Mouse (Mus musculus): ENCODE data around the gene Hgf. TPM values are rescaled to one million over a fixed set of nuclear protein-coding genes. Genes with fewer than 3 reads are reported as not detected.

Gene Hgf
- polyA plus RNA-seq, 1 experiment: 8.9 TPM

GRCm38 (mm10) chr5:16547490-16547889, 5.8 kb upstream of the Hgf start:
- Histone ChIP-seq H3K27me3 (ENCODE audit: control insufficient read depth, insufficient read depth, insufficient read length) (no peaks in the 10 kb centered on the region), H3K36me3 (ENCODE audit: control insufficient read depth, insufficient read depth) (no peaks in the 10 kb centered on the region), H3K79me2 (ENCODE audit: control insufficient read depth, insufficient read depth) (no peaks in the 10 kb centered on the region), H3K79me3 (ENCODE audit: low read depth) (no peaks in the 10 kb centered on the region), H3ac (ENCODE audit: control insufficient read depth, insufficient read length, low read depth) (no peak overlapping the region), H3K4me3 (ENCODE audit: insufficient read depth, poor library complexity, severe bottlenecking) (no peak overlapping the region)
- TF ChIP-seq FOSL1 (IDR thresholded peaks at IDR 0.05; ENCODE audit: insufficient read depth, low read length, poor library complexity, severe bottlenecking) (no peak), MYOD1 (IDR thresholded peaks at IDR 0.05; ENCODE audit: control insufficient read depth, insufficient read length, low read depth) (no peak), USF1 (IDR thresholded peaks at IDR 0.05; ENCODE audit: low read depth) (no peak), CTCF (IDR thresholded peaks at IDR 0.05; ENCODE audit: control insufficient read depth, insufficient read depth, insufficient read length) (no peak), MYOG (IDR thresholded peaks at IDR 0.05; ENCODE audit: control insufficient read depth, extremely low read depth, insufficient read length) (no peak), CEBPB (IDR thresholded peaks at IDR 0.05; ENCODE audit: low read depth) (no peak), MAX (IDR thresholded peaks at IDR 0.05) (no peak)

DNA sequence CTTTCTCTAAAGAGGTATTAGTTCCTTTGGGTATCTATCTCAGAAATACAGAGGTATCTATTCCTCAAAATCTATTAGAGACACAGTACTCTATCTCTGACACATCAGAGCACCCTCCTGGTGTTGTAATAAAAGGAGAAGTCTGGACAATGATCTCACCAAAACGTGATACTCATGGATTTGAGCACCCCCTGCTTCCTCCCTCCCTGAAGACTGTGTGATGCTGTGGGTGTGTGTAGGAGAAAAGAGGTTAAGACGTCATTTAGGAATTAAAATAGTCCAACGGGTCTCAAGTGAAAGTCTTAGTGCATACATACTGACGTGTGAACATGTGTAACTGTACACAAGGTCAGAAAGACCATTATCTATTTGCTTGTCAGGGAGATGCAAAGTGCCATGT, 648 bp upstream of the Hgf start:
- no peak overlapping the region for H3ac ChIP-seq (ENCODE audit: control insufficient read depth, insufficient read length, low read depth)
- peaks cover 5% of the 10 kb centered on the region for H3K79me2 ChIP-seq (ENCODE audit: control insufficient read depth, insufficient read depth)
- H3K4me3 ChIP-seq (ENCODE audit: insufficient read depth, poor library complexity, severe bottlenecking): no peak overlapping the region
- no peaks in the 10 kb centered on the region for H3K27me3 ChIP-seq (ENCODE audit: control insufficient read depth, insufficient read depth, insufficient read length)
- H3K36me3 ChIP-seq (ENCODE audit: control insufficient read depth, insufficient read depth): no peaks in the 10 kb centered on the region
- H3K79me3 ChIP-seq (ENCODE audit: low read depth): no peaks in the 10 kb centered on the region
- TF ChIP-seq MYOD1 (IDR thresholded peaks at IDR 0.05; ENCODE audit: control insufficient read depth, insufficient read length, low read depth): no peak
- no peak for TF ChIP-seq MYOG (IDR thresholded peaks at IDR 0.05; ENCODE audit: control insufficient read depth, extremely low read depth, insufficient read length)
- no peak for TF ChIP-seq USF1 (IDR thresholded peaks at IDR 0.05; ENCODE audit: low read depth)
- no peak for TF ChIP-seq FOSL1 (IDR thresholded peaks at IDR 0.05; ENCODE audit: insufficient read depth, low read length, poor library complexity, severe bottlenecking)
- TF ChIP-seq CTCF (IDR thresholded peaks at IDR 0.05; ENCODE audit: control insufficient read depth, insufficient read depth, insufficient read length): no peak
- no peak for TF ChIP-seq MAX (IDR thresholded peaks at IDR 0.05)
- no peak for TF ChIP-seq CEBPB (IDR thresholded peaks at IDR 0.05; ENCODE audit: low read depth)

GRCm38 (mm10) chr5:16560247-16560646, 7.0 kb downstream of the Hgf start:
- Histone ChIP-seq H3ac (ENCODE audit: control insufficient read depth, insufficient read length, low read depth) (no peak overlapping the region), H3K79me2 (ENCODE audit: control insufficient read depth, insufficient read depth) (peaks cover 5% of the 10 kb centered on the region), H3K27me3 (ENCODE audit: control insufficient read depth, insufficient read depth, insufficient read length) (no peaks in the 10 kb centered on the region), H3K4me3 (ENCODE audit: insufficient read depth, poor library complexity, severe bottlenecking) (no peak overlapping the region), H3K36me3 (ENCODE audit: control insufficient read depth, insufficient read depth) (no peaks in the 10 kb centered on the region), H3K79me3 (ENCODE audit: low read depth) (no peaks in the 10 kb centered on the region)
- no peak for TF ChIP-seq MYOG (IDR thresholded peaks at IDR 0.05; ENCODE audit: control insufficient read depth, extremely low read depth, insufficient read length)
- TF ChIP-seq CEBPB (IDR thresholded peaks at IDR 0.05; ENCODE audit: low read depth): no peak
- no peak for TF ChIP-seq CTCF (IDR thresholded peaks at IDR 0.05; ENCODE audit: control insufficient read depth, insufficient read depth, insufficient read length)
- TF ChIP-seq MYOD1 (IDR thresholded peaks at IDR 0.05; ENCODE audit: control insufficient read depth, insufficient read length, low read depth): no peak
- no peak for TF ChIP-seq MAX (IDR thresholded peaks at IDR 0.05)
- TF ChIP-seq USF1 (IDR thresholded peaks at IDR 0.05; ENCODE audit: low read depth): no peak
- no peak for TF ChIP-seq FOSL1 (IDR thresholded peaks at IDR 0.05; ENCODE audit: insufficient read depth, low read length, poor library complexity, severe bottlenecking)

DNA sequence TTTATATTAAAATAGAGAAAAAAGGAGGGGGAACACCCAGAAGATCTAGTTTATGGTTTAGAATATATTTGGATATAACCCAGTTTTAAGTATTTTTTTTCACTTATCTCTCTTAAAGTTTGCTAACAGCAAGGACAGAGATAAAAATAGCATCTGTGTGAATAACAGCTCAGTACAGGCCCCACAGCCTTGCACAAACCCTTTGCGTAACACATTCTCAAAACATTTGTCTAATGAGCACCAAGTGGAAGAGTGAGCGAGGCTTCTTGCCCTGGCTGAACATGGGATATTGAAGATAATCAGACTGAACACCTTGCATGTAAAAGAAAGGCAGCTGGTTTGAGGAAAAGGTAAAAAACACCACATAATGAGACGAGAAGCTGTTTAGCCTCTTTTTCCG, 15.7 kb downstream of the Hgf start:
- no peak overlapping the region for H3ac ChIP-seq (ENCODE audit: control insufficient read depth, insufficient read length, low read depth)
- no peaks in the 10 kb centered on the region for H3K79me2 ChIP-seq (ENCODE audit: control insufficient read depth, insufficient read depth)
- no peaks in the 10 kb centered on the region for H3K36me3 ChIP-seq (ENCODE audit: control insufficient read depth, insufficient read depth)
- no peak overlapping the region for H3K4me3 ChIP-seq (ENCODE audit: insufficient read depth, poor library complexity, severe bottlenecking)
- H3K27me3 ChIP-seq (ENCODE audit: control insufficient read depth, insufficient read depth, insufficient read length): no peaks in the 10 kb centered on the region
- TF ChIP-seq CEBPB (IDR thresholded peaks at IDR 0.05; ENCODE audit: low read depth) (no peak), MAX (IDR thresholded peaks at IDR 0.05) (no peak), MYOD1 (IDR thresholded peaks at IDR 0.05; ENCODE audit: control insufficient read depth, insufficient read length, low read depth) (no peak), USF1 (IDR thresholded peaks at IDR 0.05; ENCODE audit: low read depth) (no peak), CTCF (IDR thresholded peaks at IDR 0.05; ENCODE audit: control insufficient read depth, insufficient read depth, insufficient read length) (no peak), MYOG (IDR thresholded peaks at IDR 0.05; ENCODE audit: control insufficient read depth, extremely low read depth, insufficient read length) (no peak), FOSL1 (IDR thresholded peaks at IDR 0.05; ENCODE audit: insufficient read depth, low read length, poor library complexity, severe bottlenecking) (no peak)
- no peaks in the 10 kb centered on the region for H3K79me3 ChIP-seq (ENCODE audit: low read depth)

DNA sequence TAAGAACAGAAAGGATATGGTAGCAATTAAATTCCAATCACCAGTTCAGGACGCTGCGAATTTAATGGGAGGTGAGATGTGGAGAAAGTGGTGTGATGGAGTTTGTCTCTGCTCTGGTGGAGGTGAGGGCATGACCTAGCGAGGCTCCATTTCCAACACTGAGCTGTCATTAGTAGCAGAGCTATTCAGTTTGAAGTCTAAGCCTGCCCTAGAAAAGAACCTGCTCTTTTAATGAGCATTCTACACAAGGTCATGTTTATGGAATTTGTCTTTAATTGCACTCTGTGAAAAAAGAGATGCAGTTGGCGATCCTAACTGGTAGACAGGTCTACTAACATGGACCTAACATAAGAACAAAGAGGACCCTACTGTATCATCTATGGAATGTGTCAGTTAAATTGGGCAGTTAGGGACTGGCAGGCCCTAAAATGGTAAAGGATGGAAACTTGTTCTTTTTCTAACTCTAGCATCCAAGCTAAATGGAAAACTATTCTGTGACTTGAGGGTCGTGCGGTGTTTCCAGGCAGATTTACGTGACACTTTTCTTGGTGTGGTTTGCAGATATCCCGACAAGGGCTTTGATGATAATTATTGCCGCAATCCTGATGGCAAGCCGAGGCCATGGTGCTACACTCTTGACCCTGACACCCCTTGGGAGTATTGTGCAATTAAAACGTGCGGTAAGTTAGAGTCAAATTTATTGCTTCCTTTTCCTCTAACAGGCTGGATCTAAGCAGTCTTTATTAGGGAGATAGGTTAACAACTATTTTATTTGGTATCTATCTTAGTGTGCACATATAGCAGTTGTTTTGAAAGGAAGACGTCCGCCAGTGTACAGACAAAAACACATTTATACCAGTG, 24.8 kb downstream of the Hgf start:
- H3K27me3 ChIP-seq (ENCODE audit: control insufficient read depth, insufficient read depth, insufficient read length): no peaks in the 10 kb centered on the region
- no peak overlapping the region for H3ac ChIP-seq (ENCODE audit: control insufficient read depth, insufficient read length, low read depth)
- no peaks in the 10 kb centered on the region for H3K36me3 ChIP-seq (ENCODE audit: control insufficient read depth, insufficient read depth)
- H3K4me3 ChIP-seq (ENCODE audit: insufficient read depth, poor library complexity, severe bottlenecking): no peak overlapping the region
- no peaks in the 10 kb centered on the region for H3K79me3 ChIP-seq (ENCODE audit: low read depth)
- no peak for TF ChIP-seq CEBPB (IDR thresholded peaks at IDR 0.05; ENCODE audit: low read depth)
- no peak for TF ChIP-seq CTCF (IDR thresholded peaks at IDR 0.05; ENCODE audit: control insufficient read depth, insufficient read depth, insufficient read length)
- TF ChIP-seq MYOG (IDR thresholded peaks at IDR 0.05; ENCODE audit: control insufficient read depth, extremely low read depth, insufficient read length): no peak
- no peak for TF ChIP-seq MAX (IDR thresholded peaks at IDR 0.05)
- no peak for TF ChIP-seq FOSL1 (IDR thresholded peaks at IDR 0.05; ENCODE audit: insufficient read depth, low read length, poor library complexity, severe bottlenecking)
- no peak for TF ChIP-seq USF1 (IDR thresholded peaks at IDR 0.05; ENCODE audit: low read depth)
- no peak for TF ChIP-seq MYOD1 (IDR thresholded peaks at IDR 0.05; ENCODE audit: control insufficient read depth, insufficient read length, low read depth)
- H3K79me2 ChIP-seq (ENCODE audit: control insufficient read depth, insufficient read depth): no peaks in the 10 kb centered on the region

Measured in C2C12 (cell line).